Mouse (Mus musculus) regulatory T cell (primary cell): ENCODE data around the gene Tmx4.
"Not testable (repeated sequence)": the region's sequence is repeated elsewhere in the genome, so short reads cannot be mapped to it uniquely, and the experiment has no call there.

ENCODE experiments used
- in situ Hi-C: fragments of 300-600 bp; cut with MboI, MseI; formaldehyde crosslinking; loops from one replicate; pipeline ENCODE4 v1.15.1; 2025; ENCODE audit warnings: high pct_unique_total_duplicates

The Tmx4 gene

GRCm38 (mm10) chr2:134643514-134644300 lies at the start of gene Tmx4:
Tmx4 (minus strand) TSS chr2:134644145.
- in situ Hi-C loops = no loop called here

DNA sequence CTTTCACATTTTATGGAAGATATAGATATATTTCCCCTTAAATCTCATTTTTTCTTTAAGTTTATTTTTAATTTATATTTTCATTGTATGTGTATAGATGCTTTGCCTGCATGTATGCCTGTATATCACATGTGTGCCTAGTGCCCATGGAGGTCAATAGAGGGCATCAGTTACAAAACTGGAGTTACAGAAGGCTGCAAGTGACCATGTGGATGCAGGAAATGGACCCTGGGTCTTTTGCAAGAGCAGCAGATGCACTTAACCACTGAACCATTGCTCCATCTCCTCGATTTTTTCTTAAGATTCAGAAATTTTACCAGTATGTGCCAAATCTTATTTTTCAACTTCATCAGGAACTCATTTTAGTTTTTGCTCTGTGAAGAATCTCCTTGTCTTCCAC lies 48.2 kb upstream of the Tmx4 start:
- in situ Hi-C loops = no loop called here

- in situ Hi-C loops = no loop called here
These were observed 47.1 kb upstream of the Tmx4 start for GRCm38 (mm10) chr2:134691055-134691454.

DNA sequence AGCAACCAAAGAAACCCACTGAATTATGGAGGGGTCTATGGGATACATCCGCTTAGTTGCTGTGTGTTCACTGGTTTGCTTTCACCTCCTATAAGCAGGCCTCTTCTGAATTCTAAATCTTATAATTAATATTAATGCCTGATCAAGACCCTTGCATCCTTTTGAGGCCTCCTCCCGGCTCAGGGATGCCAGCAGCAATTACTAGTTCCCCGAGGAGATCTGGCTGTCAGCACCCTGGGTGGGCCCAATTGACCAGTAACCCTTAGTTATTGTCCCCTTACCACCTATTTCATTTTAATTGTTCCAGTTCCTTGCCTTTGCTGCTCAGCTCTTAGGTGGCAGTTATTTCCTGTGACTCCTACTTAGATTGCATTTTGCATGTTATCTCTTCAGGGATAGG lies 38.4 kb upstream of the Tmx4 start:
- in situ Hi-C loops = loop anchor here (10.0 kb wide), 1 partner anchor 642 kb away; no protein-coding TSS in a partner anchor

DNA sequence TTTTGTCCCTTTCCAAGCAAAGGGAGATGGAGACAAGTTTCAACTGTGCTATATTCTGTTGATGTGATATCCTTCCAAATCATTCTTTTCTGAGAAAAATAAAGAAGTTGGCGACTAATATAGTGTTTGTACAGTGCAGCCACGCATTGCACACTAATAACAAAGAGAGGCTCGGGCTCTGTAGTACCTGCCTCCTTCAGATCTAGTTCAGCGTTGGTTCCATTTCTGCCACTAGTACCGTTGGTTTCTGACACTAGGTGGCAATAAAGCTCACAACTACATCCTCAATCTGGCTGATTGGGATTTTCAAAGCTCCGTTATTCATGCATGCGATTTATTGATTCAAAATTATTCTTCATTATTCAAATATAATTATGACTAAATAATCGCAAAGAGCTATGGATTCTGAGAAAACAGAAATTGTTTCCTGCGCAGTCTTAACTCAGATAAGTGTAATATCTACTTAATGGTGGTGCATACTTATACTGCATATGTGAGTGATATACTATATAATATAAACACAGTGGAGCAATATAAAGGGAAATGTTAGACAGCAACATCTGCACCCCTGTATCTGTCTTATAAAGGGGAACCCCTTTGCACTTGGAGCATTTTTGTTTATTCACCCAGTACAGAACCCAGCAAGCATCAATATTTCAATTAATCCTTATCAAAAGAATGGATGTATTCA lies 37.5 kb upstream of the Tmx4 start:
- in situ Hi-C loops = loop anchor here (10.0 kb wide), 1 partner anchor 643 kb away; no protein-coding TSS in a partner anchor

GRCm38 (mm10) chr2:134679567-134679966 lies 35.6 kb upstream of the Tmx4 start:
- in situ Hi-C loops = loop anchor here (5.0 kb wide), 1 partner anchor 127 kb away; the partner anchor contains the start of gene Hao1

- in situ Hi-C loops = loop anchor here (5.0 kb wide), 1 partner anchor 123 kb away; the partner anchor contains the start of gene Hao1
These were observed 31.5 kb upstream of the Tmx4 start for GRCm38 (mm10) chr2:134675465-134675864.

DNA sequence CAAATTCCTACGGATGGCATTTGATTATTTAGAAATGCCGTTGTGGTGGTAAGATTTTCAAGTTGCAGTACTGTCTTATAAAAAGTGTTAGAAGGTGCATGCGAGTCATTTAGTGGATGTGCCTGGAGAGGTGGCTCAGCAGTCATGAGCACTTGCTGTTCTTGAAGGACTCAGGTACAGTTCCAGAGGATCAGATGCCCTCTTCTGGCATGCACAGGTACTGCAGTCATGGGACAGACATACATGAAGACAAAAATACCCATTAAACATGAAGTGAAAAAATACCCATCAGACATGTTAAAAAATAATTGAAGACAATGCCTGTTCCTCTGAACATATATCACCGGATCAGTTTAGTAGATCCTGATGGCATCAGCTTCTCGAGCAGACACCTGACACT lies 29.7 kb upstream of the Tmx4 start:
- in situ Hi-C loops = no loop called here

DNA sequence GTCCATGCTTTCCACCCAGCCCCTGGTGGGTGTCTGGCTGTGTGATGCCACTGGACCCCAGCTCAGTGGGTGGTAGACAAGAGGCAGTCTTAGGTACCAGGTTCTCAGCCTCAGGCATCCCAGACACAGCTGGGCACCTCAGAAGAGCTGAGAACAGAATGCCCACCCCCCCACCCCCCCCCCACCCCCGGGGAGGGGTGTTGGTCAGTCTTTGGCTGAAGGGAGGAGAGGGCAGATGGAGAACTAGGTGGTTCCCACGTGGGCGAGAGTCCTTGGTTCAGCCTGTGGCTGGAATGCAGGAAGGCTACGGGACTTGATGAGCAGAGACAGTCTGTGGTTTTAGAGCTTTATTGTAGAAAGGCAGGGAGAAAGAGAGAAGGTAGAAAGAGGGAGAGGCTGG lies 12.5 kb upstream of the Tmx4 start:
- in situ Hi-C loops = no loop called here

DNA sequence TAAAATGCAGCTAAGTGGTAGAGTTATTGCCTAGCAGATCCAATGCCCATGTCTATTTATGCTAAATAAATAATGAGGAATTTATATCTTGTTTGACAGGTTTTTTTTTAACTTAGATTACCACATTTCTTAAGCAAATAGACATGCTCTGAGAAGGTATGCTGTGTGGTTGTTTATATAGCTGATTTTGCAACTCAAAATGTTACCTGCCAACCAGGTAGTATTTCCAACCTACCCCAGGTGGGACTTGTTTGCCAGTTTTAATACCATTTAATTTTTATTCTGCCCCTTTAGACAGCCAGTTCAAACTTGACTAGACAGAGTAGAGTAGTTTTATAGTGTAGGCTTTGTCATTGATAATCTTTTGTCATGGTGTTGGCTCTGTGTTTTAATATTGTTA lies 10.7 kb upstream of the Tmx4 start:
- in situ Hi-C loops = no loop called here

DNA sequence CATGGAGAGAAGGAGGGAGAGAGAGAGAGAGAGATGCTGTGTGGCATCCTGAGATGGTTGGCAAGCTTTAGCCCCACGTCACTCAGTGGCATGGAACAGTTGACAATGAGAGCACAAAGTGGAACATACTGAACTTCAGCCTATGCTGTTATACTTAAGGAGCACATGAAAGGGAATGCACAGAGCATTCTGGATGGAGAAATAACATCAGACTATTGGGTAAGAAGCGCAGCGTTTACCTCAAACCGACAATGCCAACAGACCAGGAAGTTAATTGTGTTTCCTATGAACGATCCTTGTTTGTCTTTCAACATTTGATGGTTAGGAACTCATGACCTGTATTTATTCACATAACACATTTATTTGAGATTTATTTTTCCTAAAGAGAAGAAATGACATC lies 8.8 kb upstream of the Tmx4 start:
- in situ Hi-C loops = no loop called here

DNA sequence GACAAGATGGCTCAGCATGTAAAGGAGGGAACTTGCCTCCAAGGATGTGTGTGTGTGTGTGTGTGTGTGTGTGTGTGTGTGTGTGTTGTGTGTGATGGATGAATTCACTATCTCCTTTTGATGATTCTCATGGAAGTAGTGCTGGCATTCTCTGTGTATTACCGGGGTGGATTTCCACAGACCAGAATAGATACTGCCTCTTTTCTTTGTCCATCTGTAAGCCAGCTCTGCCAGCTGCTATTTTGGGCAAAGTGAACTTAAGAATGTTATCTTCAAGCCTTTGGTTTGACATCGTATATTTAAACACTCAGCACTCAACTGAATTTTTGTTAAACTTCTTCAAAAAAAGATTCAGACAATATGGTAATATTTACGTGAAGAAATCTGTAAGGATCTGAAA lies 5.1 kb upstream of the Tmx4 start:
- in situ Hi-C loops = no loop called here

- in situ Hi-C loops = no loop called here
These were observed 1.8 kb upstream of the Tmx4 start for GRCm38 (mm10) chr2:134645752-134646151.

DNA sequence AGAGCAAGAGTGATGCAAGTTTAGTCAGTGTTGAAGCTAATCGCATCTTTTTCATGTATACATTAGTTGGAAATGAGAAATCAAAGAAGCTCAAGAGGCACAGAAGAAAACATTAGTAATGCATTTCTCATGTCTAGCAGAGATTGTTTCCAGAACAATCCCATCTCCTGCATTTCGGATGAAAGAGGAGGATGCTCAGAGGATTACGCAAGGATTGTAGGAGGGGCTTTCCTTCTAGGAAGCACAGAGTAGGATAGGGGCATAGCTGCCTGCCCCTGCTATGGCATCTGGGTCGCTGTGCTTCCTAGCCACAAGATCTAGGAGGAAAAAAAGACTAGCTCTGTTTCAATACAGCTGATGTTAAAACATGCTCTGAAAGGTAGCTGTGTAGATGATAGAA lies 1.2 kb upstream of the Tmx4 start:
- in situ Hi-C loops = no loop called here

- in situ Hi-C loops = no loop called here
These were observed 462 bp upstream of the Tmx4 start for GRCm38 (mm10) chr2:134644301-134644912.

- in situ Hi-C loops = no loop called here
These were observed 1.6 kb downstream of the Tmx4 start for GRCm38 (mm10) chr2:134642377-134642776.

DNA sequence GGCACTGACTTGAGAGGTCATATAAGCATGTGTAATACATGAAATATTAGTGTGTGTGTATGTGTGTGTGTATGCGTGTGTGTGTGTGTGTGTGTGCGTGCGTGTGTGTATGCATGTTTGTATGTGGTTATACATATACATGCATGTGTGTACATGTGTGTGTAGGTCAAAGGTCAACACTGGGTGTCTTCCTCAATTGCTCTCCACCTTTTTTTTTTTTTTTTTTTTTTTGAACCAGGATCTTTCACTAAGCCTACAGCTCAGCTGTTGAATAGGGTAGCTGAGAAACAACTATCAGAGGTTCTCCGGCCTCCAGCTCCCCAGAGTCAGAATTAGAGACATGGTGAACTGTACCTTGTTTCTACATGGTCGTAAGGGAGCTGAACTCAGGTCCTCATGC lies 2.6 kb downstream of the Tmx4 start:
- in situ Hi-C loops = no loop called here

GRCm38 (mm10) chr2:134640398-134640797 lies 3.5 kb downstream of the Tmx4 start:
- in situ Hi-C loops = no loop called here

GRCm38 (mm10) chr2:134628541-134628940 lies 15.4 kb downstream of the Tmx4 start:
- in situ Hi-C loops = not testable (repeated sequence)

DNA sequence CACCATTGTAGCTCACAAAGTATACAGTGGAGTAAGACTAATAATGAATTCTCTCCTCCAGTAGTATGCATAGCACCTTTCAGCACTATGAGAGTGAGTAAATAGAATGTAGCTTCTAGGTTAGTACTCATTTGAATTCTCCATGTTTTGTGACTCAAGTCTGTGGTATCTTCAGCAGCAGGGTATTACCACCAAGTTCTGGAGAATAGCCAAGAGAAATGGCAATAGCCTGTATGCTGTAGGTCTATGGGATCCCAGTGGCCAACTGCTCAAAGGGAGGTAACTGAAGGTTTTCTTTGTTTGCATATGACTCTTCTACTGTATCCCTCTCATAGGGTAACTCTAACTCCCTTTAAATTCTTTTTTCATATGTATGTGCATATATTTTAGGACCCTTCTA lies 39.0 kb downstream of the Tmx4 start:
- in situ Hi-C loops = no loop called here

GRCm38 (mm10) chr2:134591081-134591694 lies 52.8 kb downstream of the Tmx4 start:
- in situ Hi-C loops = no loop called here

- in situ Hi-C loops = no loop called here
These were observed 58.7 kb downstream of the Tmx4 start for GRCm38 (mm10) chr2:134585243-134585642.
